Mouse (Mus musculus): Measurements from ENCODE around the gene Ift52.

DNA sequence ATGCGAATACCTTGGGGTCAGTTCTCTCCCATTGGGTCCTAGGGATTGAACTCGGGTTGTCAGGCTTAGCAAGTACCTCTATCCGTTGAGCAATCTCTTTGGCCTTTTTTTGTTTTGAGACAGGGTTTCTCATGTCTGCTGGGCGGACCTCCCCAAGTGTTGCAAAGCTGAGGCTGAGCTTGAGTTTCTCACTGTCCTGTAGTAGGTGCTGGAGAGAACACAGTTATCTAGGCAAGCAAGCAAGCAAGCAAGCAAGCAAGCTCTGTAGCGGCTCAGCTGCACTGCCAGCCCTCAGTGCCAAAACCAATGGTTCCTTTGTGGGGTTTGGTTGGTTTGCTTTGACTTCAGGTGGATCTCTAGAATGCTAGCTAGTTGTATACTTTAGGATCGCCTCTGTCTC lies 43.5 kb downstream of the Ift52 start:
- TF ChIP-seq POLR2A (IDR thresholded peaks at IDR 0.05; ENCODE audit: low read depth, low read length) (no peak), CTCF (conservative IDR thresholded peaks at IDR 0.05; ENCODE audit: insufficient read depth, insufficient read length, low read depth, low read length) (no peak)
